Mouse (Mus musculus) T-helper 1 cell (primary cell): ENCODE data around the gene Akap2.

ENCODE experiments used
- in situ Hi-C: fragments of 300-600 bp; cut with MboI, MseI; formaldehyde crosslinking; loops from one replicate; pipeline ENCODE4 v1.15.1; 2025; ENCODE audit warnings: high pct_unique_total_duplicates

Gene Akap2

DNA sequence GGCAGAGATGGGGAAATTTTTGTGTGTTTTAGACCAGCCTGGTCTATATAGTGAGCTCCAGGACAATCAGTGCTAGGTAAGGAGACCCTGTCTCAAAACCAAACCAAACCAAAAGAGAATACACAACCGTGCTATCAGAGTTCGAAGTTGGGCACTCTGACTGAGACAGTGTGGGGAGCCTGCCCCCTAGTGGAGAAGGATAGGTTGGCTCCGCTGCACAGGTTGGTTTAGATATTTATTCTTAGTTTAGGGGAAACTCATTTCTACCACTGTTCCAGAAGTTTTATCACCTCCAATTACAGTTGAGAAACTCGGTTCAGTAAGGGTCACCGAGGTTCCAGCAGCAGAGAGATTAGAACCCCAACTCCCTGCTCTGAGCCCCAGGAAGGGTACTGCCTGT, 186.8 kb downstream of the Akap2 start:
- in situ Hi-C loops, result loop anchor here (10.0 kb wide), 1 partner anchor 171 kb away; no protein-coding TSS in a partner anchor

- in situ Hi-C loops, result loop anchor here (5.0 to 10.0 kb wide), 2 partner anchors 170 to 232 kb away; no protein-coding TSS in a partner anchor
Measured at GRCm38 (mm10) chr4:57904638-57905037, 187.2 kb downstream of the Akap2 start.

GRCm38 (mm10) chr4:57906708-57907107, 189.3 kb downstream of the Akap2 start:
- in situ Hi-C loops, result loop anchor here (5.0 to 10.0 kb wide), 2 partner anchors 168 to 234 kb away; no protein-coding TSS in a partner anchor

DNA sequence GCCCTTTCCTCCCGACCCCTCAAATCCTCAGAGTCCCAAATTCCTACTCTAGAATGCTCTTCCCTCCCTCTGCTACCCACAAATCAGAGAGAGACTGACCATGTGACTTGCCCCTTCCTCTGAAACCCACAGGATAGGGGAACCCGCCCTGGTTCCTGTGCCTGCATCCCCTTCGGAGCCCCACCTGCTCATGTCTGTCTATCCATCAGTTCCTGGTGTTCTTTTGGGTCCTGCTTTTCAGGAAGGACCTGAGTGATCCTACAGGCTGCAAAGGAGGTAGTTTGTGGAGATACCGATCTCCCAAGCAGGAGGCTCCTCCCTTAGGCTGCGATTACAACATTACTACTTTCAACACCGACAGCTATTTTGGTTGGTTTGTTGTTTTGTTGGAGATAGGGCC, 191.4 kb downstream of the Akap2 start:
- in situ Hi-C loops, result loop anchor here (5.0 to 10.0 kb wide), 2 partner anchors 166 to 237 kb away; no protein-coding TSS in a partner anchor

DNA sequence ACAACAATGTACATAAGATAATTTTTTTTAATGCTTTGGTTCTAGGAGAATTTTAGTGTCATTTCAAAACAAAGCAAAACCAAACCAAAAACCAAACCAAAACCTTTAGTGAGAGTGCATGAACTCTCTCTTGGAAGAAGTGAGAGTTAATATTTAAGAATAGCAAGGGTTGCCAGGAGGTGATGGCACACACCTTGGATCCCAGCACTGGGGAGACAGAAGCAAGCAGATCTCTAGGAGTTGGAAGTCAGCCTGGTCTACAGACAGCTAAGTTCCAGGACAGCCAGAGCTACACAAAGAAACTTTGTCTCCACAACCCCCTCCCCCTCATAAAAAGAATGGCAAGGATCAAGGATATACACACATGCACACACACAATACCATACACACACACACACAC, 195.6 kb downstream of the Akap2 start:
- in situ Hi-C loops, result loop anchor here (10.0 kb wide), 1 partner anchor 1082 kb away; the partner anchor contains the start of gene Dnajc25

GRCm38 (mm10) chr4:57914193-57915190, 197.0 kb downstream of the Akap2 start:
- in situ Hi-C loops, result loop anchor here (10.0 kb wide), 1 partner anchor 1080 kb away; the partner anchor contains the start of gene Dnajc25

DNA sequence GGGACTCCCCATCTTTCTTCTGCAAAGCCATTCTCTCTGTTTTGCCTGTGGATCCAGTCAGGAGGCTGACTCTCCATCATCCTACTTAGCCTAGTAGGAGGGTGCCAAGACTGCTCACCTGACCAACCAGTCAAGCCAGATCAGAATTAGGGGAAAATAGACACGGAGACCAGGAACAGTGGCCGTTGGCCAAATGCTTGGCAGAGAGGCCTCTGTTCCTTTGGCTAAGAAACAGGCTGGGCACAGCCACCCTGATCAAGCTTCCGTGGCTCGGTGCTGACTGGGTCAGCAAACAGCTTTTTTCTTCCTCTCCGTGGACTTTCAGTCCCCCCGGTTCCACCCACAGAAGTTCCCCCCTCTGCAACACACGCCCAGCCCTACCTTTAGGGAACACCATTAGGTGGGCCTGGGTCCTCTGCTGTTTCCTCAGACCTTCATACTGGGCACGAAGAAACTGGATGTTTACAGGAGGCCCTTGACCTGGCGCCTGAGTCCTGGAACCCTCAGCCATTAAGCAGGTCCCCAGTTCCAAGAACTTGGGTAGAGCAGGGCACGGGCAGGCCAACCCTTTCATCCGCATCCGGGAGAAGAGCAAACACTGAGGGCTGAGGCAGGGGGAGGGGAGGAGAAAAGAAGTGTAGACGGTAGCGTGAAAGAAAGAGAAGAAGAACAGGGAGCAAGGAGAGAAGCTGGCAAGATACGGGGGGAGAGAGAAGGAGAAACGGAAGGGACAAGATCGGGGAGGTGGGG, 197.9 kb downstream of the Akap2 start:
- in situ Hi-C loops, result loop anchor here (10.0 kb wide), 1 partner anchor 1079 kb away; the partner anchor contains the start of gene Dnajc25

DNA sequence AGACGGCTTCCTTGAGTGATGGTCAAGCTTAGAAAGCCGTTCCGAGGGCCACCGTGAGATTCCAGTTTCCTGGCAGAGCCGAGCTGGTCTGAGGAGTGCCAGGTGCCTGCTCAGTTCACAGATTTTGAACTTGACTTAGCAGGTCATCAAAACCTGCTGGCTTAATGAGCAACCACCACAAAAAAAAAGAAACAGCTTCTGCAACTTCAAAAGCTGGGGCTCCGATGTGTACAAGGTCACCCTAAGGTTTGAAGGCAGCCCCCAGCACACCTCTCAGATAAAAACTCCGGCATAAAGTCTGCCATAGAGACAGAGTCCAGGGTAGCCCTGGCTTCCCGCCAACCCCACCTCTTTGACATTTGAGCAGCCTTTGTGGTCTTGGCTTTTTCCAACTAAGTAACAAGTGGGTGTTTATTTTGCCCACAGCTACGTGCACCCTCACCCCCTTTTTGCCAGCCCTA, 198.8 kb downstream of the Akap2 start, which contains the start of gene D630039A03Rik:
Gene D630039A03Rik (minus strand): TSS at position 97 of the 461 bp plus-strand sequence.
- in situ Hi-C loops, result loop anchor here (10.0 kb wide), 1 partner anchor 1079 kb away; the partner anchor contains the start of gene Dnajc25

DNA sequence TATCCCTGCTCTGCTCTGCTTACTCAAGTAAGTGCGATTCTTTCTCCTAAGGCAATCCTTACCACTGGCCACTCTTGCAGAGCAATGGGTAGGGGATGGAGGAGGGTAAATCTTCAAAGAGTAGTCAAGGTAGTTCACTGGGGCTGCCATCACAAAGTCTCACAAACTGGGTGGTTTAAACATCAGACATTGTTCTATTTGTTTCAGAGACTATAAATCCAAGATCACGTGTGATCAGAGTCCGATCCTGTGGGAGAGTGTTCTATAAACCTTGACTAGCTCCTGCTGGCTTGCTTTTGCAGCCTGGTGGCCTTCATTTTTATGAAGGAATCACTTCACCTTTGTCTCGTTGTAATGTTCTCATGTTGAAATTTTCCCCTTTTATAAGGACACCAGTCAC, 199.3 kb downstream of the Akap2 start:
- in situ Hi-C loops, result loop anchor here (10.0 kb wide), 1 partner anchor 1078 kb away; the partner anchor contains the start of gene Dnajc25

DNA sequence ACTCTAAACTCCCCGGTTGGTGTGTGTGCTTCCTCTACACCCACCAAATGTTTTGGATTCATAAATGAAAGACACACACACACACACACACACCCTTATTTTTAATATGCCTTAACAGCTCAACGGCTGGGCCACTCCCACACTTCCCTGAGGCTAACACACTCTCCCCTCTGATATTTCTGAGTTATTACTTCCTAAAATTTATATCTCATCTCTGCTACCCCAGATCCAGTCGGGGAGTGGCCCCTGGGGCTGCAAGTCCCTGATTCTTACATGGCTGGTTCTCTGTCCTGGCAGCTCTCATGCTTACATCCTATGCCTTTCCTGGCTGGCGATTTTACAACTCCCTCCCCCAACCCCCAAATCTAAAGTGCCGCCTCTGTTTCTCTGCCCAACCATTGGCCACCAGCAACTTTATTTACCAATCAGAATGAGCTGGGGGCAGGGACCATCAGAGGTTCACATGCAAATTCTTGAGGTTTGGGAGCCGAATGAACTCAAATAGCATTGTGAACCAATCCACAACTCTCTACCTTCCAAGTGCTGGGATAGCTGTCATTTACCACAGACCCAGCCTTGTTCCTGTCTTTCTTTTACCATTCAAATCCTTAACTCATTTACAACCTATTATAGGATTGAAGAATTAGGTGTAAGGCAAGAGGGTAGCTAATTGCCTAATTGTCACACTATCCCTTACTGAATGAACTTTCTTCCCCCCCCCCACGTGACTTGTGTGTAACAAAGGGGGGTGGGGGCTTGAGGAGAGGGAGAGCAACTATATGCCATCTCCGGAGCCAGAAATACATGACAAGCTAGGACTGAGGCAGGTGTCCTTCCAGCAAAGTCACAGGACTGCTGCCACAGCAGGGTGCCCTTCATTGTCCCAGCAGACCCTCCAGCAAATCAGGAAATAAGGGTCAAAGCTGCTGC, 202.3 kb downstream of the Akap2 start:
- in situ Hi-C loops, result loop anchor here (10.0 kb wide), 1 partner anchor 1075 kb away; the partner anchor contains the start of gene Dnajc25

DNA sequence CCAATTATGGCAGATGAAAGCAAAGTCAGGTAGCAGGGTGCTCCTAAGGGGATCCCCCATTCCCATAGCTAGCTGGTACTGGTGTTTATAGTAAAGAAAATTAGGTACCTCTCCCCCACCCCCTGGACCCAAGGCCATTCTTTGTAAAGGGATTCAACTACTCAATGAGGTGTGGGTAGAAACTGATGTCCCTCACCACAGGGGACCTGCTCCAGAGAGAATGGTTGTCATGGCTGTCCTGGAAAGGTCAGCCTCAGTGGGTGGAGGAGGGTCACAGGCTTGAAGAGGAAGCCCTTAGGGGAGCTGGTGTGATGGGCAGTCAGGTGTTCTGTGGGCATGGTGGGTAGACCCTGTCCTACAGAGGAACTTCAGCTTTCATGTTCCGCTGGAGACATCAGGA, 203.1 kb downstream of the Akap2 start:
- in situ Hi-C loops, result no loop called here

DNA sequence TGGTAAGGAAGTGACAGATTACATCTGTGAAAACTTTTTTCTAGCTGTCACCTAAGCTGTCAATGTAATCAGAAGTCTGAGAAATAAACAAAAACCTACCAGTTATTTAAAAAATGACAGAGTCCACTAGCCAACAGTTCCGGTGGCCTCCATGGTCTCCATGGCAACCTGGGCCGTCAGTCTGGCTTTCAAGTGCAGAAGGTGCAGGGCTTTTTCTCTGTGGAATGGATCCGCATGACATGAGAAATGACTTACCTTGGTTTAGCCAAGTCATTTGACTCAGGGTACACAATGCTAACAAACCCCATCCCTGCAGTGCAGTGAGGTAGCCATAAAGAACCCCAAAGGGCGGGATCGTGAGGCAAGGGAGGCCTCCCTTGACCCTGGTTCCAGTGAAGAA, 204.7 kb downstream of the Akap2 start:
- in situ Hi-C loops, result no loop called here

- in situ Hi-C loops, result no loop called here
Measured at GRCm38 (mm10) chr4:57924556-57925071, 207.2 kb downstream of the Akap2 start.

- in situ Hi-C loops, result no loop called here
Measured at GRCm38 (mm10) chr4:57927464-57928205, 210.2 kb downstream of the Akap2 start.

DNA sequence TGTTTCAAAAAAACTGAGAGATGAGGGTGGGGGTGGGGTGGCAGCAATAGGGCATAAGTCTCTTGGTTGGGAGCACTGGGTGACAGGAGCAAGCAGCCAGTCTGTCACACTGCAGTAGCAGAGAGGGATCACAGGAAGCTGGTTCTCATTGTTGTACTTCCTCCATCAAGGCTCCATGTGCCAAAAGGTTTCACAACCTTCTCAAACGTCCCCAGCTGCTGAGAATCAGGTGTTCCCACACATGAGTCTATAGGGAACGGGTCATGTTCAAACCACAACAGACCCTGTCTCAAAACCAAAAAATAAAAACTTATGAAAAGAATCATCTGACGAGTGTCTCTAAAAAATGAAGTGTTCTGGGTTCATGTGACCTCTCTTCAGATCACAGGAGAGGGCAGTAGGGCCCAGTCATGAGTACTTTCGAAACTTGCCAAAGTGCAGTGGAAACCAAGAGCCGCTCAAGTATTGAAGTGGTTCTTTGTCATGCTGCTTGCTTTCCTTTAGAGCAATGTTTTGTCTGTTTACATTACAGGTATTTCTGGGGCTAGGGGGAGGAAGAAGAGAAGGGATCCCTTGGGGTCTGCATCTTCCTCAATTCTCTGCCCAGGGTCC, 213.2 kb downstream of the Akap2 start:
- in situ Hi-C loops, result no loop called here

- in situ Hi-C loops, result no loop called here
Measured at GRCm38 (mm10) chr4:57934181-57934580, 216.7 kb downstream of the Akap2 start.

GRCm38 (mm10) chr4:57937292-57937691, 219.8 kb downstream of the Akap2 start:
- in situ Hi-C loops, result no loop called here

DNA sequence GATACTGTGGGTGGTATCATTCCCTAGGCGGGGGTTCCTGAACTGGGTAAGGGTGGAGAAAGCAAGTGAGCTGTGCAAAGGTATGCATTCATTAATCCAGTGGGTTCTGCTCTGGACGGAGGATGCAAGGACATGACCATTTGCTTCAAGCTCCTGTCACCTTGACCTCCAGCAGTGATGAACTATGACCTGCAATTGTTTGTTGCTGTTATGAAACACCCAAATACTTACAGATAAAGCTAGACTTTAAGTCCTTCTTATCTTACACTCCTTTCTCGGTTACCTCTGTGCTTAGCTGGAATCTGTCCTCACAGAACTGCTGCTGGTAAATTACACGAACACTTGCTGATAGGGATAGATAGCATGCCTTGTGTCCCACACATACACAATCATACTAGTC, 223.2 kb downstream of the Akap2 start:
- in situ Hi-C loops, result no loop called here

DNA sequence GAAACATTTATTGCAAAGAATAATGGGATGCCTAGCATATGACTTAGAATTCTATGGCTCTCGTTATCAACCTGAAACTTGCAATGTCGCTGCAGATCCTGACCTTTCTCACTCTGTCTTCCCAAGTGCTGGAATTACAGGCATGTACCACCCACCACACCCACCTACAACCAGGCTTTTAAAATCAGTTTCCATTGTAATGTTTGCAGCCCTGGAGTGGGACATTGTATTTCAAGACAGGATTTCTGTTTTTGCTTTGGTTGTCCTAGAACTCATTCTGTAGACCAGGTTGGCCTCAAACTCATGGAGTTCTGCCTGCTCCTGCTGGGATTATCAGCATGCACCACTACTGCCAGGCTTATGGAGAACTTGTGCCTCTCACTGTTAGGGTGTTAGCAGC, 225.4 kb downstream of the Akap2 start:
- in situ Hi-C loops, result no loop called here
